Mouse (Mus musculus) brain, embryonic 14.5 days (tissue): ENCODE results near the gene Klhl3.

Experiments
- CTCF ChIP-seq: fragments of 200-500 bp; IDR thresholded peaks from 2 replicates; pipeline ENCODE4 v1.5.1; 2012; ENCODE audit warnings: inconsistent platforms, mild to moderate bottlenecking, moderate library complexity, borderline replicate concordance; ENCODE audit not compliant: insufficient read depth, insufficient read length; ENCODE audit errors: extremely low read depth
- POLR2A ChIP-seq: fragments of 200-500 bp; IDR thresholded peaks from 2 replicates; pipeline ENCODE4 v1.6.1; 2012; ENCODE audit warnings: mild to moderate bottlenecking, inconsistent platforms, borderline replicate concordance; ENCODE audit not compliant: poor library complexity, insufficient read depth, insufficient read length, severe bottlenecking; ENCODE audit errors: extremely low read depth

- TF ChIP-seq CTCF (no peak), POLR2A (no peak)
Observed at GRCm38 (mm10) chr13:58020428-58020827, 93.0 kb downstream of the Klhl3 start.
